Comparison of ENCODE assay signal across 8 mouse cellular contexts in genomic region chr5:5748866-5749682, GRCm38 (mm10). TPM values are rescaled to one million over a fixed set of nuclear protein-coding genes. Genes with fewer than 3 reads are reported as not detected.
DNase-seq lines count a peak whose midpoint lies in the region; ATAC-seq lines count a peak whose summit lies in the region.

Gene Steap1, minus strand, starts transcription at chr5:5749326.

- no peaks in the 10 kb centered on the region for H3K9me3 ChIP-seq in forebrain, embryonic 11.5 days (ENCODE audit: control insufficient read depth, low read length)
- no peaks in the 10 kb centered on the region for H3K9me3 ChIP-seq in heart, embryonic 16.5 days (replicated peaks; ENCODE audit: control insufficient read depth, low read length)
- no peaks in the 10 kb centered on the region for H3K9me3 ChIP-seq in liver, embryonic 12.5 days (replicated peaks)
- H3K9me3 ChIP-seq in stomach, embryonic 15.5 days: no peaks in the 10 kb centered on the region

- H3K4me1 ChIP-seq in forebrain, embryonic 11.5 days (replicated peaks; ENCODE audit: control insufficient read depth, insufficient read depth, low read length): peaks cover 4% of the 10 kb centered on the region; the same call in 1 of the 2 replicates
- H3K4me1 ChIP-seq in heart, embryonic 16.5 days (ENCODE audit: control insufficient read depth, insufficient read depth, low read length): peaks cover 4% of the 10 kb centered on the region; the same call in 1 of the 2 replicates
- H3K4me1 ChIP-seq in liver, embryonic 12.5 days: peaks cover 5% of the 10 kb centered on the region; the same call in 1 of the 2 replicates
- H3K4me1 ChIP-seq in stomach, embryonic 15.5 days: no peaks in the 10 kb centered on the region

- H3K27ac ChIP-seq in forebrain, embryonic 11.5 days (ENCODE audit: low read depth, low read length): no peak within 1 kb of the TSS
- no peak within 1 kb of the TSS for H3K27ac ChIP-seq in heart, embryonic 16.5 days (ENCODE audit: low read length)
- H3K27ac ChIP-seq in liver, embryonic 12.5 days: no peak within 1 kb of the TSS
- H3K27ac ChIP-seq in stomach, embryonic 15.5 days: no peak within 1 kb of the TSS

- peak; percentile 89 for DNase-seq in 3T3-L1 (ENCODE audit: low read depth, low spot score)
- peak; percentile 75 for DNase-seq in brain, adult 2 months (ENCODE audit: low read depth, low spot score)
- DNase-seq in forebrain, embryonic 11.5 days (ENCODE audit: low spot score): peak; percentile 97
- DNase-seq in kidney, postnatal 14 days: peak; percentile 92
- peak; percentile 97 for DNase-seq in neural tube, embryonic 10.5 days (ENCODE audit: extremely low spot score, low spot score)

- peak within 1 kb of the TSS; percentile 57 for H3K9ac ChIP-seq in forebrain, embryonic 11.5 days (ENCODE audit: low read length)
- peak within 1 kb of the TSS; percentile 80 for H3K9ac ChIP-seq in heart, embryonic 16.5 days (ENCODE audit: low read length)
- H3K9ac ChIP-seq in liver, embryonic 12.5 days: peak within 1 kb of the TSS; percentile 23; the same call in 1 of the 2 replicates
- peak within 1 kb of the TSS; percentile 30; the same call in 1 of the 2 replicates for H3K9ac ChIP-seq in stomach, embryonic 15.5 days

- H3K4me3 ChIP-seq in forebrain, embryonic 11.5 days (ENCODE audit: low read depth, low read length): peak within 1 kb of the TSS; percentile 46
- peak within 1 kb of the TSS; percentile 72 for H3K4me3 ChIP-seq in heart, embryonic 16.5 days (ENCODE audit: low read length)
- peak within 1 kb of the TSS; percentile 61 for H3K4me3 ChIP-seq in liver, embryonic 12.5 days
- H3K4me3 ChIP-seq in stomach, embryonic 15.5 days (replicated peaks): peak within 1 kb of the TSS; percentile 60

- no peaks in the 10 kb centered on the region for H3K36me3 ChIP-seq in forebrain, embryonic 11.5 days (ENCODE audit: control insufficient read depth, insufficient read depth, low read length)
- no peaks in the 10 kb centered on the region for H3K36me3 ChIP-seq in heart, embryonic 16.5 days (ENCODE audit: control insufficient read depth, insufficient read depth)
- H3K36me3 ChIP-seq in liver, embryonic 12.5 days: no peaks in the 10 kb centered on the region
- no peaks in the 10 kb centered on the region for H3K36me3 ChIP-seq in stomach, embryonic 15.5 days

- peak; percentile 98 for ATAC-seq in forebrain, embryonic 11.5 days (replicated peaks; ENCODE audit: low FRiP score)
- ATAC-seq in heart, embryonic 16.5 days (replicated peaks; ENCODE audit: extremely low read depth, insufficient read depth, low FRiP score): peak; percentile 91
- peak; percentile 88 for ATAC-seq in liver, embryonic 12.5 days
- ATAC-seq in stomach, embryonic 15.5 days (ENCODE audit: insufficient read depth, low FRiP score, low read depth): peak; percentile 88

- H3K27me3 ChIP-seq in forebrain, embryonic 11.5 days (ENCODE audit: control insufficient read depth, insufficient read depth, low read length): no peaks in the 10 kb centered on the region; the same call in 1 of the 2 replicates
- H3K27me3 ChIP-seq in heart, embryonic 16.5 days (ENCODE audit: control insufficient read depth, insufficient read depth, low read length): peaks cover 10% of the 10 kb centered on the region
- H3K27me3 ChIP-seq in liver, embryonic 12.5 days (replicated peaks): peaks cover 26% of the 10 kb centered on the region
- 0 out of 2 replicates have a peak, but pooled peaks cover 4% of the 10 kb centered on the region for H3K27me3 ChIP-seq in stomach, embryonic 15.5 days (replicated peaks)

- peak within 1 kb of the TSS; percentile 65 for H3K4me2 ChIP-seq in forebrain, embryonic 11.5 days (ENCODE audit: low read depth, low read length, severe bottlenecking)
- H3K4me2 ChIP-seq in heart, embryonic 16.5 days (ENCODE audit: low read depth, low read length): peak within 1 kb of the TSS; percentile 99
- H3K4me2 ChIP-seq in liver, embryonic 12.5 days: peak within 1 kb of the TSS; percentile 78
- H3K4me2 ChIP-seq in stomach, embryonic 15.5 days: peak within 1 kb of the TSS; percentile 95

- WGBS in forebrain, embryonic 11.5 days: under 1% methylated on average over 74 of the region's 75 CpGs
- under 1% methylated on average over 75 of the region's 75 CpGs for WGBS in heart, embryonic 16.5 days
- 1% methylated on average over 73 of the region's 75 CpGs for WGBS in liver, embryonic 12.5 days (ENCODE audit: insufficient replicate concordance)
- under 1% methylated on average over 73 of the region's 75 CpGs for WGBS in stomach, embryonic 15.5 days

RNA-seq across cellular contexts. Expression of gene Steap1, which starts in this region (rescaled TPM):
- polyA plus RNA-seq in forebrain, embryonic 11.5 days (2014; fragmentation: Nextera tagmentation; extraction: Ambion mirVana): 4.5 and 4.8 TPM in 2 replicates
- polyA plus RNA-seq in heart, embryonic 16.5 days (2015; fragmentation: Nextera tagmentation; extraction: Ambion mirVana): 1.7 and 1.8 TPM in 2 replicates
- polyA plus RNA-seq in liver, embryonic 12.5 days (2016; fragmentation: Nextera tagmentation; extraction: Ambion mirVana): 9.1 and 9.3 TPM in 2 replicates
- 9.6 and 11.2 TPM in 2 replicates for polyA plus RNA-seq in stomach, embryonic 15.5 days (2015; fragmentation: Nextera tagmentation; extraction: Ambion mirVana)

Comparison
In these comparisons a context has a peak if more than half of its experiments do, and no peak if none do; other contexts are left out.
1. H3K9ac ChIP-seq: peak in every context shown above with its lines; median percentile 80 in heart, embryonic 16.5 days; 57 in forebrain, embryonic 11.5 days; 30 in stomach, embryonic 15.5 days; 23 in liver, embryonic 12.5 days.